Mouse (Mus musculus) adrenal gland, postnatal 4 days (tissue): Measurements from ENCODE around the gene Slc44a4. TPM values are rescaled to one million over a fixed set of nuclear protein-coding genes. Genes with fewer than 3 reads are reported as not detected.
"Not testable (repeated sequence)": the region's sequence is repeated elsewhere in the genome, so short reads cannot be mapped to it uniquely, and the experiment has no call there.

ENCODE experiments used
- DNase-seq, 2 experiments: peaks; one replicate each; pipeline ENCODE4 v3.0.0; 2021 to 2022; ENCODE audit warnings: low spot score in 2 of 2, mixed read lengths in 2 of 2
- total RNA-seq, 2 experiments: library from RNA; stranded (reverse); gene quantifications; 2 replicates each; pipeline ENCODE4 v1.2.3; 2021

The Slc44a4 gene
- total RNA-seq, 2 experiments from 2014 or later = 0.93 to 3.8 TPM

- no peak for DNase-seq
Measured at GRCm38 (mm10) chr17:34959881-34960515, 45.7 kb downstream of the Slc44a4 start.

GRCm38 (mm10) chr17:34960702-34961493 lies 46.6 kb downstream of the Slc44a4 start:
- no peak for DNase-seq

- no peak for DNase-seq
Measured at GRCm38 (mm10) chr17:34962125-34962524, 47.9 kb downstream of the Slc44a4 start.

GRCm38 (mm10) chr17:34962841-34963240 lies 48.6 kb downstream of the Slc44a4 start:
- no peak for DNase-seq

GRCm38 (mm10) chr17:34964640-34965049 lies 50.4 kb downstream of the Slc44a4 start:
- no peak for DNase-seq

GRCm38 (mm10) chr17:34965627-34966026 lies 51.4 kb downstream of the Slc44a4 start:
- DNase-seq = no peak

- DNase-seq = not testable (repeated sequence)
Measured at GRCm38 (mm10) chr17:34969822-34970221, 55.6 kb downstream of the Slc44a4 start, which contains the start of gene Gm20481. Gene Gm20481 (plus strand): TSS chr17:34969912.

- not testable (repeated sequence) for DNase-seq
Measured at GRCm38 (mm10) chr17:34970850-34971249, 56.6 kb downstream of the Slc44a4 start.

- not testable (repeated sequence) for DNase-seq
Measured at GRCm38 (mm10) chr17:34971694-34972068, 57.4 kb downstream of the Slc44a4 start.

- peak in 1 of 2 experiments; percentile 43 for DNase-seq
Measured at GRCm38 (mm10) chr17:34972069-34972749, 57.9 kb downstream of the Slc44a4 start, which contains the start of the genes Hspa1a and Hspa1l. Gene Hspa1a (minus strand): TSS chr17:34972156. Gene Hspa1l (plus strand): TSS chr17:34972703.

- DNase-seq = no peak
Measured at GRCm38 (mm10) chr17:34975581-34976492, 61.6 kb downstream of the Slc44a4 start.

GRCm38 (mm10) chr17:34977000-34977399 lies 62.7 kb downstream of the Slc44a4 start:
- DNase-seq = no peak

- no peak for DNase-seq
Measured at GRCm38 (mm10) chr17:34978239-34978638, 64.0 kb downstream of the Slc44a4 start.

- DNase-seq = no peak
Measured at GRCm38 (mm10) chr17:34979631-34980030, 65.4 kb downstream of the Slc44a4 start.

Other genes starting within 250 kb of the Slc44a4 start
- 10 to 100 TPM; 29.4 to 33.0 TPM for gene Tnxb, start 243.9 kb upstream of the Slc44a4 start, total RNA-seq
- gene C4b, start 170.6 kb upstream of the Slc44a4 start, total RNA-seq = 100 to 1,000 TPM; 105 to 151 TPM
- 1,000 to 10,000 TPM; 3,967 to 4,457 TPM for gene Cyp21a1, start 109.9 kb upstream of the Slc44a4 start, total RNA-seq
- gene Stk19, start 77.5 kb upstream of the Slc44a4 start, total RNA-seq = 10 to 100 TPM; 49.1 to 49.5 TPM
- 10 to 100 TPM; 72.5 to 73.2 TPM for gene Dxo, start 77.4 kb upstream of the Slc44a4 start, total RNA-seq
- 10 to 100 TPM; 70.9 to 80.2 TPM for gene Skiv2l, start 64.3 kb upstream of the Slc44a4 start, total RNA-seq
- 10 to 100 TPM; 58.2 to 60.6 TPM for gene Nelfe, start 64.1 kb upstream of the Slc44a4 start, total RNA-seq
- gene Cfb, start 51.9 kb upstream of the Slc44a4 start, total RNA-seq = 100 to 1,000 TPM in 1 of 2 experiments, 10 to 100 TPM in 1; 18.7 to 137 TPM
- 10 to 100 TPM; 23.6 to 26.2 TPM for gene Zbtb12, start 35.0 kb upstream of the Slc44a4 start, total RNA-seq
- gene Gm20547, start 32.4 kb upstream of the Slc44a4 start, total RNA-seq = not detected
- gene C2, start 16.2 kb upstream of the Slc44a4 start, total RNA-seq = 10 to 100 TPM; 39.5 to 50.3 TPM
- 100 to 1,000 TPM; 214 to 215 TPM for gene Ehmt2, start 16.0 kb upstream of the Slc44a4 start, total RNA-seq
- 10 to 100 TPM; 22.0 to 25.2 TPM for gene Neu1, start 16.8 kb downstream of the Slc44a4 start, total RNA-seq
- 10 to 100 TPM; 26.9 to 33.2 TPM for gene Hspa1b, start 44.8 kb downstream of the Slc44a4 start, total RNA-seq
- not detected for gene Gm20481, start 55.4 kb downstream of the Slc44a4 start, total RNA-seq
- gene Hspa1a, start 57.7 kb downstream of the Slc44a4 start, total RNA-seq = 10 to 100 TPM; 12.6 to 14.5 TPM
- gene Hspa1l, start 58.2 kb downstream of the Slc44a4 start, total RNA-seq = 1 to 10 TPM in 1 of 2 experiments, under 1 TPM in 1; 0.39 to 1.3 TPM
- 10 to 100 TPM; 50.5 to 54.8 TPM for gene Lsm2, start 67.4 kb downstream of the Slc44a4 start, total RNA-seq
- 10 to 100 TPM; 77.9 to 89.1 TPM for gene Vars, start 86.5 kb downstream of the Slc44a4 start, total RNA-seq
- gene Vwa7, start 102.1 kb downstream of the Slc44a4 start, total RNA-seq = 1 to 10 TPM; 1.2 to 1.5 TPM
- gene Sapcd1, start 113.5 kb downstream of the Slc44a4 start, total RNA-seq = 1 to 10 TPM; 3.8 to 4.1 TPM
- gene Msh5, start 132.3 kb downstream of the Slc44a4 start, total RNA-seq = 10 to 100 TPM in 1 of 2 experiments, 1 to 10 TPM in 1; 8.2 to 11.0 TPM
- gene Clic1, start 135.5 kb downstream of the Slc44a4 start, total RNA-seq = 100 to 1,000 TPM; 137 to 146 TPM
- 10 to 100 TPM; 55.1 to 67.4 TPM for gene Ddah2, start 144.6 kb downstream of the Slc44a4 start, total RNA-seq
- under 1 TPM; 0.31 to 0.34 TPM for gene Ly6g6c, start 150.9 kb downstream of the Slc44a4 start, total RNA-seq
- under 1 TPM; 0.22 to 0.90 TPM for gene Mpig6b, start 151.7 kb downstream of the Slc44a4 start, total RNA-seq
- gene Ly6g6e, start 162.4 kb downstream of the Slc44a4 start, total RNA-seq = not detected
- 1 to 10 TPM; 2.0 to 2.4 TPM for gene Ly6g6d, start 163.6 kb downstream of the Slc44a4 start, total RNA-seq
- not detected for gene Ly6g6f, start 171.1 kb downstream of the Slc44a4 start, total RNA-seq
- 10 to 100 TPM; 92.8 to 96.8 TPM for gene Abhd16a, start 174.8 kb downstream of the Slc44a4 start, total RNA-seq
- not detected for gene Ly6g5c, start 193.8 kb downstream of the Slc44a4 start, total RNA-seq
- 1 to 10 TPM in 1 of 2 experiments, under 1 TPM in 1; 0.62 to 1.4 TPM for gene Ly6g5b, start 201.0 kb downstream of the Slc44a4 start, total RNA-seq
- 10 to 100 TPM; 14.7 TPM for gene Gpank1, start 207.0 kb downstream of the Slc44a4 start, total RNA-seq
- gene Csnk2b, start 207.6 kb downstream of the Slc44a4 start, total RNA-seq = 100 to 1,000 TPM; 199 to 211 TPM
- gene D17H6S53E, start 211.9 kb downstream of the Slc44a4 start, total RNA-seq = 10 to 100 TPM; 29.0 to 30.9 TPM
- 10 to 100 TPM in 1 of 2 experiments, 1 to 10 TPM in 1; 6.9 to 54.4 TPM for gene Apom, start 217.6 kb downstream of the Slc44a4 start, total RNA-seq
- gene Bag6, start 220.7 kb downstream of the Slc44a4 start, total RNA-seq = 100 to 1,000 TPM; 425 to 435 TPM